Mouse (Mus musculus) midbrain, embryonic 11.5 days (tissue): ENCODE results near the gene Wls. TPM values are rescaled to one million over a fixed set of nuclear protein-coding genes. Genes with fewer than 3 reads are reported as not detected.

ENCODE experiments used
- ATAC-seq: fragments of 200-750 bp; cut with Nextera tagmentation; 2 replicates; pipeline ENCODE4 v1.8.0; 2017; ENCODE audit warnings: moderate TSS enrichment, moderate library complexity; ENCODE audit not compliant: low FRiP score
- DNase-seq: peaks from one replicate; pipeline ENCODE4 v3.0.0; 2015; ENCODE audit warnings: low spot score; ENCODE audit errors: missing footprints
- H3K27ac ChIP-seq: fragments of 300-500 bp; sonication (generic); 2 replicates; pipeline ENCODE4 v1.5.1; 2014; ENCODE audit warnings: low read depth, low read length
- H3K27me3 ChIP-seq: fragments of 300-500 bp; sonication (generic); 2 replicates; pipeline ENCODE4 v1.6.1; 2014; ENCODE audit warnings: mild to moderate bottlenecking, low read length, moderate library complexity, mixed read lengths; ENCODE audit not compliant: control insufficient read depth, insufficient read depth
- H3K36me3 ChIP-seq: fragments of 300-500 bp; sonication (generic); 2 replicates; pipeline ENCODE4 v1.6.1; 2014; ENCODE audit warnings: mild to moderate bottlenecking, low read length, moderate library complexity, mixed read lengths; ENCODE audit not compliant: control insufficient read depth, insufficient read depth
- H3K4me1 ChIP-seq: fragments of 300-500 bp; sonication (generic); 2 replicates; pipeline ENCODE4 v1.6.1; 2014; ENCODE audit warnings: low read length; ENCODE audit not compliant: control insufficient read depth, insufficient read depth
- H3K4me2 ChIP-seq: fragments of 300-500 bp; sonication (generic); 2 replicates; pipeline ENCODE4 v1.6.1; 2014; ENCODE audit warnings: mild to moderate bottlenecking, moderate library complexity
- H3K4me3 ChIP-seq: fragments of 300-500 bp; sonication (generic); 2 replicates; pipeline ENCODE4 v1.5.1; 2014; ENCODE audit warnings: low read depth, low read length
- H3K9ac ChIP-seq: fragments of 300-500 bp; sonication (generic); 2 replicates; pipeline ENCODE4 v1.6.1; 2014; ENCODE audit warnings: low read length
- H3K9me3 ChIP-seq: fragments of 300-500 bp; sonication (generic); 2 replicates; pipeline ENCODE4 v1.6.1; 2016; ENCODE audit warnings: low read length; ENCODE audit not compliant: control insufficient read depth
- WGBS: fragments of 180-500 bp; shearing (Covaris S2); extraction: QIAGEN DNeasy Blood & Tissue Kit; methylation state at CpG from one replicate; pipeline ENCODE4 v1.1.7; 2014; 5-methylcytosine and 5-hydroxymethylcytosine counted together
- polyA plus RNA-seq: library from polyadenylated mRNA; unstranded; fragments of >200 nt; fragmentation: Nextera tagmentation; extraction: Ambion mirVana; gene quantifications from 2 replicates; pipeline ENCODE4 v1.2.1, GENCODE M21; 2014

Wls gene
- polyA plus RNA-seq, 1 experiment from 2014 or later, result 212 TPM

DNA sequence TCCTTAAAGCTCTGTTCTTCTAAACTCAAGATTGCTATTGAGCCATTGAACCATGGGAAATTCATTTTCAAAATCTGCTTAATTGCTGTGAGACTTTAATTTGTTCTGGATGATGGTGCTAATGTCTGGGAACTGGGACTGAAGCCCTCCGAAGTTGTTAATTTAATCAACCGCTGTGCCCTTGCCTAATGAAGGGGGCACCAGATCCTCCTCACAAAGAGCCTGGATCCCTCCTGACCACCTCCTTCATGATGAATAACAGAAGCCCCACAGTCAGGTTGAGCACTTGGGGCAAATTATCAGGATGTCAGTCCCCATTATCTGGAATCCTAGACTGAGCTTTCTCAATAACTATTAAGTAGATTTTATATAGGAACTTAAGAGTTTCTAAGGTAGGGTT lies 12.0 kb downstream of the Wls start:
- ATAC-seq, result peak; percentile 66; the same call in 1 of the 2 replicates
- Histone ChIP-seq H3K36me3 (no peaks in the 10 kb centered on the region), H3K9ac (no peak overlapping the region), H3K27ac (no peak overlapping the region; the same call in 1 of the 2 replicates), H3K27me3 (no peaks in the 10 kb centered on the region), H3K4me1 (0 out of 2 replicates have a peak, but pooled peaks cover 2% of the 10 kb centered on the region), H3K9me3 (no peaks in the 10 kb centered on the region), H3K4me2 (no peak overlapping the region), H3K4me3 (no peak overlapping the region)
- no peak for DNase-seq
- 24% methylated on average over 2 of the region's 2 CpGs for WGBS

DNA sequence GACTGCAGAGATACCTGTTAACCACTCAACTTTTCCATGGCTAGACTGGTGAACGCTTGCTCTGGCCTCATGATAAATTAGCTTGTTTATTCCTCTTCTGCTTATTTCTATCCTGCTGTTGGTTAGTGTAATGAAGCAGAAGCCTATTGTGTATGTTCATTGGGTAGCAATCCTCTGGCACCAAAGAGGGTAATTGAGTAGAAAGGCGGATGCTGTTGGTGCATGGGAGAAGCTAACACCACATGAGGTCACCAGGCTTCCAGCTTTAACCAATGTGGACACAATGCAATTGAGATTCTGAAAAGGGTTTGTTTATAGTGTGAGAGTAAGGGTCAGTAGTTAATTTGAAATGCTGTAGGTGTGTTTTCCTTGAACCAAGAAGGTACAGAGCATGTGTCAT lies 12.5 kb downstream of the Wls start:
- Histone ChIP-seq H3K4me3 (no peak overlapping the region), H3K36me3 (no peaks in the 10 kb centered on the region), H3K9me3 (no peaks in the 10 kb centered on the region), H3K4me1 (0 out of 2 replicates have a peak, but pooled peaks cover 2% of the 10 kb centered on the region), H3K9ac (no peak overlapping the region), H3K4me2 (no peak overlapping the region), H3K27me3 (no peaks in the 10 kb centered on the region), H3K27ac (no peak overlapping the region)
- ATAC-seq, result peak; percentile 82
- DNase-seq, result no peak
- 46% methylated on average over 2 of the region's 2 CpGs for WGBS

DNA sequence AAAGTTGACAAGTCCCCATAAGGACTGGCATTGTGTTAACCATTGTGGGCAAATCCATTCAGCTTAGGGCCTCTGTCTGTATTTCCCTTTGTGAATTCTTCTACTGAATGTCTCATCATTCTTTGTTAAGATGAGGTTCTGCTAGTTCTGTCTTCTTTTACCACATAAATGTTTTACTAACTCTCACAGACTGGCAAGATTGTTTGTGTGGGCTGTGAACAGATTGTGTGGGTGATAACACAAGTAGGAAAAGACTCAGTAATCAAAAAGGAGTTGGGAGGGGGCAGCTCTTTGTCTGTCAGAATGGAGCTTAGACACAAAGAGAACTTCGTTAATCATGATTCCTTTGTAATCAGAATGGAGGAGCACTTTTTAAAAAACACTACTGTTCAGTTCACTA lies 17.6 kb downstream of the Wls start:
- no peaks in the 10 kb centered on the region for H3K9me3 ChIP-seq
- no peak overlapping the region for H3K4me2 ChIP-seq
- H3K27ac ChIP-seq, result no peak overlapping the region
- H3K4me1 ChIP-seq, result no peaks in the 10 kb centered on the region
- no peaks in the 10 kb centered on the region for H3K27me3 ChIP-seq
- DNase-seq, result no peak
- no peak overlapping the region for H3K4me3 ChIP-seq
- H3K9ac ChIP-seq, result no peak overlapping the region
- ATAC-seq, result no peak
- 45% methylated on average over 1 of the region's 1 CpGs for WGBS
- no peaks in the 10 kb centered on the region for H3K36me3 ChIP-seq

DNA sequence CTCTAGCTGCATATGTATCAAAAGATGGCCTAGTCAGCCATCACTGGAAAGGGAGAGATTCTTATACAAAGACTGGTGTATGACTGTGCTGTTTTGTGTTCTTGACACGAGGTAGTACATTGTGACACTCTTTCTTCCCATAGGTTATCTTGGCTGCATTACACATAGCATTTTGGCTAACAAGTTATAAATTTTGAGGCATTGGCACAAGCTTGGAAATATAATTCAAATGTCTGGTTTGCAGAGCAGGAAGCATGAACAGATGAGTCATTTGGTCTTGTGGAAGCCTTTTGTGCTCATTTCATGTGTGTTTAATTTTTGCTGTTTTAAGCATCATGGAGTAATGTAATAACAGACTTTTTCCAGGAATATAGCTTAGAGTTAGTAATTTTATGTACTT lies 26.2 kb downstream of the Wls start:
- Histone ChIP-seq H3K27me3 (no peaks in the 10 kb centered on the region), H3K9me3 (no peaks in the 10 kb centered on the region), H3K9ac (no peak overlapping the region), H3K27ac (no peak overlapping the region), H3K4me1 (no peaks in the 10 kb centered on the region), H3K4me3 (no peak overlapping the region), H3K36me3 (no peaks in the 10 kb centered on the region), H3K4me2 (no peak overlapping the region)
- DNase-seq (no peak), ATAC-seq (no peak)
- 78% methylated on average over 1 of the region's 1 CpGs for WGBS

DNA sequence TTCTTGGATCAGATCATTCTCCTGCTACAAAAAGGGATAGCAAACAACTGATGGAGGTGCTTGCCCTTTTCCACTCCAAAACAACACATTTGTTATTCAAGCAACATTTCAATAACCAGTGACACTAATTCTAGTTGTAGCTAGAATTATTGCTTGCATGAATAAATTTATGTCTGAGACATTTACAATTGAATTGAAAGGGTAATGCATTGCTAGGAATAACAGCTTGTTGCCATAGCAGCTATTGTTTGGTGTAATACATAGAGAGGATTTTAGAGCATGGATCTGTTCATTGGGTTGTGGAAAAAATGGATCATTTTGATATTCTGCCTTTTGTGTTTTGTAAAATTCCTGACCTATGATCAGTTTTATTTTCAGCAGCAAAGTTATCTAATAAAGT lies 39.5 kb downstream of the Wls start:
- H3K9me3 ChIP-seq, result no peaks in the 10 kb centered on the region
- H3K27me3 ChIP-seq, result no peaks in the 10 kb centered on the region
- peak; percentile 72 for ATAC-seq
- no peak overlapping the region for H3K27ac ChIP-seq
- no peaks in the 10 kb centered on the region; the same call in 1 of the 2 replicates for H3K36me3 ChIP-seq
- no peak for DNase-seq
- no peak overlapping the region for H3K9ac ChIP-seq
- H3K4me2 ChIP-seq, result no peak overlapping the region
- H3K4me1 ChIP-seq, result peaks cover 11% of the 10 kb centered on the region; the same call in 1 of the 2 replicates
- H3K4me3 ChIP-seq, result no peak overlapping the region

DNA sequence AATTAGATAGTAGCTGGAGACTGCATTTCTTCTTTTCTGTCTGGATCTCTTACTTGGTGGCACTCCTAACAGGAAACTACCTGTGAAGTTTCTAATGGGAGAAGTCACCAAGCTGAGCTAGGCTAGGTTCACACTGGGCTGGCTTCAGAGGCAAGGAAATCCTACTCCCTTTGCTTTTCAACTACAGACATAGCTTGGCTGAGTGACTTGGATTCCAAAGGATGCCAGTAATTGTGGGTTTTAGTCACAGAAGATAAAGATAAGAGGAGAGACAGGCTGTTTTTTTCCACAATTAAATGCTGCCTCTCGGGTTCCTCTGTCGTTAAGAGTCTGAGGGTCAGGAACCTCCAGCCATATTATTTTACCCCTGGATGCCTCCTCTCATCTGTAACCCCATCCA lies 43.9 kb downstream of the Wls start:
- DNase-seq (no peak), ATAC-seq (no peak)
- 10% methylated on average over 2 of the region's 2 CpGs for WGBS
- Histone ChIP-seq H3K4me1 (peaks cover 28% of the 10 kb centered on the region), H3K4me2 (no peak overlapping the region), H3K9me3 (no peaks in the 10 kb centered on the region), H3K9ac (no peak overlapping the region), H3K27me3 (no peaks in the 10 kb centered on the region), H3K27ac (peak overlapping the region; percentile 14; the same call in 1 of the 2 replicates), H3K4me3 (no peak overlapping the region), H3K36me3 (no peaks in the 10 kb centered on the region)

DNA sequence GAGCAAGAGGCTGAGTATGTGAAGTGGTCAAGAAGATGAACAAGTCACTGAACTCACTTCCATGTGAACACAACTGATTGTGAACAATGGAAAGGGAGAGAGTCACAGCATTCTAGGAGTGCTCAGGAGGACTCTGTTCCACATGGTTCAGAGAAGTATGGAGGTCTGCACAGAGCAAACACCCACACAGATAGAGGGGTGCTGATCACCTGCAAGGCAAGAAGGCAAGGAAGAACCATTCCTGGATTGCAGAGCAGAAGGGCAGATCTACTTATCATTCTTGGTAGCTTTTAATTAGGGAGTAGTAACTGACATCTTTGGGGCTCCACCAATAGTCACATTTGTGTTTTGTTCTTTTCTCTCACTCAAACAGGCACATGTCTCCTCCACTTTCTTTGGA lies 45.3 kb downstream of the Wls start:
- Histone ChIP-seq H3K4me1 (peaks cover 21% of the 10 kb centered on the region), H3K9me3 (no peaks in the 10 kb centered on the region), H3K36me3 (no peaks in the 10 kb centered on the region), H3K4me2 (no peak overlapping the region), H3K27me3 (no peaks in the 10 kb centered on the region), H3K27ac (peak overlapping the region; percentile 84), H3K4me3 (no peak overlapping the region), H3K9ac (no peak overlapping the region)
- DNase-seq, result no peak
- ATAC-seq, result peak; percentile 53

DNA sequence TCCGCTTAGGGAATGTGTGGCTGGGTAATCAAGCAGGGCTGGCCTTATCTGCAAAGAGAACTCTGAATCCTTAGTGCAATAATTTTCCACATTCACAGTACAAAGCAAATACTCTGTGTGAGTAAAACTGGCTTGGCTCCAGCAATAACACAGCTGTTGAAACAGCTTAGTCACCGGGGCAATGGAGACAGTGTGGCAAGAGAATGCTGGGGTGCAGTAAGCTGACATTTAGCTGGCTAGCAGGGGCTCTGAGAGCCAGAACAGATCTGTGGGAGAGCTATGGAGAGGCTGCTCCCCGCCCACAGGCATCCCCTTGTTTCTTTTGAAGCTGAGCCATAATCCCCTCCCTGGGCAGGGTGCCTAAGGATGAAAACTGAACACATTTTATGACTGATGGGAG lies 45.8 kb downstream of the Wls start:
- no peaks in the 10 kb centered on the region for H3K27me3 ChIP-seq
- ATAC-seq (peak; percentile 96), DNase-seq (peak; percentile 96)
- H3K9ac ChIP-seq, result no peak overlapping the region
- no peaks in the 10 kb centered on the region for H3K9me3 ChIP-seq
- no peak overlapping the region for H3K4me3 ChIP-seq
- no peaks in the 10 kb centered on the region for H3K36me3 ChIP-seq
- H3K4me1 ChIP-seq, result peaks cover 21% of the 10 kb centered on the region
- peak overlapping the region; percentile 84 for H3K27ac ChIP-seq
- no peak overlapping the region for H3K4me2 ChIP-seq
- WGBS, result 5% methylated on average over 3 of the region's 3 CpGs

DNA sequence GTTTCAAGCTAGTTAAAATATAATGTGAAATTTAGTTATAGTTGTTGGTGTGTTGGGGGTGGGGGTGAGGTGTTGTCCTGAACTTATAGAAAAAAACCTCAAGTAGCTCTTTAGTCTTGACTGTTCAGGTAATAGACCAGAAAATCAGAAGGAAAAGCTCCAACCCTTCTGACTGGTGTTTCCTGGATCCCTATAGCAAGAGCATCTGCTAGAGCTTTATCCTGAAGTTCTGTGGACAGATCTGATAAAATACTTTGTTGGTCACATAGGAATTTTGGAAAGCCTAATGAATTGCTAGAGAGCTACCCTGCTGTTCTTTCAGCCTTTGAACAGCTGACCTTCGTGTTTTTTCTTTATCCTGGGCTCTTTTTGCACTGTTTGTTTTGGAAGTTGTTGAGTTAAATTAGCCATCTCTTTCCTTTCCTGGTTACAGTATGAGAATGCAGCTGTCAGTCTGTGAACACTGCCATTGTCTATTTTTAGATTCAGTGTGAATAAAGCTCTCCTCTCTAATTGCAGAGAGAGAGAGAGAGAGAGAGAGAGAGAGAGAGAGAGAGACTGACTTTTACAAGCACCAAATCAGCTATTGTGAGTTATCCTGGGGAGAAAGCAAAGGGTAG lies 46.4 kb downstream of the Wls start:
- H3K27ac ChIP-seq, result peak overlapping the region; percentile 84; the same call in 1 of the 2 replicates
- ATAC-seq (peak; percentile 17; the same call in 1 of the 2 replicates), DNase-seq (peak; percentile 89)
- H3K9ac ChIP-seq, result no peak overlapping the region
- H3K36me3 ChIP-seq, result no peaks in the 10 kb centered on the region
- H3K4me1 ChIP-seq, result peaks cover 21% of the 10 kb centered on the region
- 0 out of 2 replicates have a peak overlapping the region, but pooled peaks have one; percentile 11 for H3K4me2 ChIP-seq
- H3K4me3 ChIP-seq, result no peak overlapping the region
- H3K27me3 ChIP-seq, result no peaks in the 10 kb centered on the region
- 0% methylated on average over 1 of the region's 1 CpGs for WGBS
- H3K9me3 ChIP-seq, result no peaks in the 10 kb centered on the region
